Mouse (Mus musculus): Measurements from ENCODE around the gene Zbtb9.

GRCm38 (mm10) chr17:27042840-27043239 is 69.9 kb downstream of the Zbtb9 start:
- TF ChIP-seq CTCF (IDR thresholded peaks at IDR 0.05; ENCODE audit: insufficient read depth, low read length) (no peak), POLR2A (IDR thresholded peaks at IDR 0.05; ENCODE audit: borderline replicate concordance, extremely low read depth, low read depth, low read length) (no peak)
